Mouse (Mus musculus): ENCODE measurements at regions not wholly inside any gene's neighbourhood (a gene's known extent, or its start where the extent isn't known, plus 50 kb on each side); places are given as distances from the start of the nearest gene placed in this dataset.

DNA sequence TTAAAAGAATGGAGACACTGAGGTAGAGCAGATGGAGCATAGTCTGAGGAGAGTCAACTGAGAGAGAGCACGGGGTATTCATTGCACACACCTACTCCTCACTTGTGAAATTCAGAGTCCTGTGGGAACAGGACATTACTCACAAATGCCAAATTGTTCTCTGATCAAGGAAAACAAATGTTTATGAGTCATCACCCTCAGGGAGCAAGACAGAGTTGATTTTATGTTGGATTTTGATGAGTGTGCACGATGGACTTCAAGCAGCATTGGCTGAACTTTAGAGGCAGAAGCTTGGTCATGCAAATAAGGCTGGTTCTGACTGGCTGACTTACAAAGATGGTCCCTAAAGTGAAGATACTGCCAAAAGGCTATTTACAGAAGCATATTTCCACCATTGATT lies 951.0 kb downstream of the Ntrk3 start:
- Histone ChIP-seq H3K27me3 (replicated peaks) (no peaks in the 10 kb centered on the region), H3K79me2 (replicated peaks; ENCODE audit: control insufficient read depth, extremely low read depth, insufficient read depth, poor library complexity, severe bottlenecking) (no peaks in the 10 kb centered on the region), H3K36me3 (replicated peaks in 1 of 2; ENCODE audit: control insufficient read depth in 1 of 2, insufficient read depth in 1 of 2, low read length in 1 of 2) (no peaks in the 10 kb centered on the region), H3K4me1 (ENCODE audit: control insufficient read depth in 1 of 2, insufficient read depth in 2 of 2) (no peaks in the 10 kb centered on the region), H3K9ac (ENCODE audit: insufficient read depth, low read depth) (no peak overlapping the region), H3K4me2 (ENCODE audit: insufficient read depth, low read depth, poor library complexity, severe bottlenecking) (no peak overlapping the region), H3K27ac (ENCODE audit: insufficient read depth, low read depth) (no peak overlapping the region), H3K4me3 (replicated peaks in 1 of 3; ENCODE audit: low read depth in 2 of 3, low read length in 2 of 3, poor library complexity in 1 of 3) (no peak overlapping the region), H3K9me3 (replicated peaks; ENCODE audit: low read length) (peaks cover 29% of the 10 kb centered on the region)
- dilution Hi-C loops (cut with MboI; ENCODE audit: extremely low pct_ligation_motif_present, extremely low pct_unique_long_range_greater_than_20kb, low sequenced_read_pairs) (no loop called here), in situ Hi-C loops (cut with MboI; ENCODE audit: low pct_ligation_motif_present, low pct_unique_long_range_greater_than_20kb, low sequenced_read_pairs) (no loop called here)
- no peak for DNase-seq (ENCODE audit: extremely low read depth)
- TF ChIP-seq POLR2AphosphoS2 (IDR thresholded peaks at IDR 0.05; ENCODE audit: low read depth, low read length) (no peak), USF2 (conservative IDR thresholded peaks at IDR 0.05; ENCODE audit: low read depth, low read length) (no peak), MAZ (IDR thresholded peaks at IDR 0.05; ENCODE audit: low read depth, low read length) (no peak)

DNA sequence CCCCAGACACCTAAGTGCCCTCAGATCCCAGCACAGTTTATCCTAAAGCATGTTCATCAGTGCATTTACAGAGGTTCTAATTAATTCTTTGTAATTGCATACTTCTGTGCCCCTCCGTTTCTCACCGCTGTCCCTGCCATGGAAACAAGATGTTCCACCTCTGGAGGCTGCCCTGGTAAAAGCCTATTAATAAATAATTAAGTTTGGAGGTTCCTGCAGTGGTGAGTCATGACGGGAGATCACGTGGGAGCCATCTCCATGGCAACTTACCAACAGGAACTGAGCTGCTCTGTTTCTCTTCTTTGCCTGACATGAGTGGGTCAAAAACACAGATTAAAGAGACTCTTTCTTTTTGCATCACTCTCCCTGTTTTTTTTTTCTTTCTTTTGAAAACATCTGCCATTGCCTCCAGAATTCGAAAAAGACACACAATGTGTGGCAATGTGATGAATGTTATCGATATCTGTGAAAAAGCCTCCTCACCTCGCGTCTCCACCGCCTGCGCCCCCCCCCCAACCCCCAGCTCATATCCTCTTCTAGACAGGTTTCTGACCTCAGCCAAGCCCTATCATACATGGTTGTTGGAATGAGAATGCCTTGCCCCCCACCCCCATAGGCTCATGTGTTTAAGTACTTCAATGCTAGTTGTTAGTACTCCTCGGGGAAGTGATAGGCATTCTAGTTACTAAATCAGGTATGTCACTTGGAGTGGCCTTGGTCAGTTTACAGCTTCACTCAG lies 965.9 kb downstream of the Ntrk3 start:
- Histone ChIP-seq H3K27me3 (replicated peaks) (no peaks in the 10 kb centered on the region), H3K4me1 (ENCODE audit: control insufficient read depth in 1 of 2, insufficient read depth in 2 of 2) (no peaks in the 10 kb centered on the region), H3K9ac (ENCODE audit: insufficient read depth, low read depth) (no peak overlapping the region), H3K4me3 (replicated peaks in 1 of 3; ENCODE audit: low read depth in 2 of 3, low read length in 2 of 3, poor library complexity in 1 of 3) (no peak overlapping the region), H3K4me2 (ENCODE audit: insufficient read depth, low read depth, poor library complexity, severe bottlenecking) (no peak overlapping the region), H3K79me2 (replicated peaks; ENCODE audit: control insufficient read depth, extremely low read depth, insufficient read depth, poor library complexity, severe bottlenecking) (no peaks in the 10 kb centered on the region), H3K9me3 (replicated peaks; ENCODE audit: low read length) (peaks cover 47% of the 10 kb centered on the region), H3K27ac (ENCODE audit: insufficient read depth, low read depth) (no peak overlapping the region), H3K36me3 (replicated peaks in 1 of 2; ENCODE audit: control insufficient read depth in 1 of 2, insufficient read depth in 1 of 2, low read length in 1 of 2) (no peaks in the 10 kb centered on the region)
- in situ Hi-C loops (cut with MboI; ENCODE audit: low pct_ligation_motif_present, low pct_unique_long_range_greater_than_20kb, low sequenced_read_pairs) = no loop called here
- TF ChIP-seq TCF12 (IDR thresholded peaks at IDR 0.05; ENCODE audit: low read depth, low read length) (no peak), CHD1 (IDR thresholded peaks at IDR 0.05; ENCODE audit: low read depth, low read length) (no peak), POLR2AphosphoS2 (IDR thresholded peaks at IDR 0.05; ENCODE audit: low read depth, low read length) (no peak), KAT2A (IDR thresholded peaks at IDR 0.05; ENCODE audit: insufficient replicate concordance, low read length) (no peak), NRF1 (IDR thresholded peaks at IDR 0.05; ENCODE audit: low read depth, low read length) (no peak), JUND (conservative IDR thresholded peaks at IDR 0.05; ENCODE audit: low read depth, low read length) (no peak), MAX (IDR thresholded peaks at IDR 0.05; ENCODE audit: low read length) (no peak), NELFE (IDR thresholded peaks at IDR 0.05; ENCODE audit: low read depth, low read length) (no peak), POLR2A (IDR thresholded peaks at IDR 0.05; ENCODE audit: low read depth, low read length) (no peak), TBP (conservative IDR thresholded peaks at IDR 0.05; ENCODE audit: low read depth, low read length) (no peak), ZMIZ1 (IDR thresholded peaks at IDR 0.05; ENCODE audit: low read depth, low read length) (no peak), MEF2A (IDR thresholded peaks at IDR 0.05; ENCODE audit: borderline replicate concordance, low read depth, low read length) (no peak), USF1 (IDR thresholded peaks at IDR 0.05; ENCODE audit: low read depth, low read length) (no peak), HCFC1 (IDR thresholded peaks at IDR 0.05; ENCODE audit: low read depth, low read length) (no peak), ZNF384 (IDR thresholded peaks at IDR 0.05; ENCODE audit: low read depth, low read length) (no peak), JUN (IDR thresholded peaks at IDR 0.05; ENCODE audit: insufficient read depth, low read depth, low read length) (no peak), BHLHE40 (IDR thresholded peaks at IDR 0.05; ENCODE audit: low read depth, low read length) (no peak), MYC (IDR thresholded peaks at IDR 0.05; ENCODE audit: low read depth, low read length) (no peak)
- dilution Hi-C loops (cut with MboI; ENCODE audit: extremely low pct_ligation_motif_present, extremely low pct_unique_long_range_greater_than_20kb, low sequenced_read_pairs) = no loop called here
- no peak for DNase-seq (ENCODE audit: extremely low read depth)
